Mouse (Mus musculus) granulocyte monocyte progenitor cell, adult 5-6 weeks (primary cell): ENCODE data around the gene Olfr1106. TPM values are rescaled to one million over a fixed set of nuclear protein-coding genes. Genes with fewer than 3 reads are reported as not detected.

Experiments
- ATAC-seq: replicated peaks from 2 replicates; pipeline ENCODE4 v1.8.0; 2016; ENCODE audit warnings: mild to moderate bottlenecking, moderate TSS enrichment, inconsistent platforms; ENCODE audit not compliant: poor library complexity, severe bottlenecking
- total RNA-seq, 2 experiments: library from RNA; stranded (forward) in 1 of 2; stranded (reverse) in 1 of 2; fragments of 200-712, 200-1000 nt in 1 of 2; fragments of >200 nt in 1 of 2; fragmentation: Nextera tagmentation in 1 of 2; gene quantifications; 2 replicates each; pipeline ENCODE4 v1.2.3; 2014 to 2017

Olfr1106 gene
- total RNA-seq (2014; fragmentation: Nextera tagmentation) (not detected in 2 replicates), total RNA-seq (2017) (not detected in 2 replicates)

DNA sequence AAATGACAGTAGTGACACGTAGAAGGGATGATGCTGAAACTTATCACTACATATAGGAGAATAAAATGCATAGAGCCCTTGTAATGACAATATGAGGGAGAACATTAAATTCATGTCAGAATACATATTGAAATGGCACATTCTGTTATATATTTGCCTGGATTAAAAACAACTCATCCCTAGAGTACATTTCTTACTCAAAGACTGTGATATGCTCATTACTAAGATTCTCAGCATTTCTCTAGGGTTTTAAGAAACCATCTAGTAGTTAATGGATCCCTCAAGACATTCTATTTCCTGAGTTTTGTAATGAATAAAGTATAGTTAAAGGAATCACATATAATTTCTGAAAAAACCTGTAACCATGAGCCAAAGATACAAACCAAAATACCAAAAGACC lies at the start of gene Olfr1106:
Olfr1106 (minus strand) TSS at position 101 of the 400 bp plus-strand sequence.
- no peak for ATAC-seq

DNA sequence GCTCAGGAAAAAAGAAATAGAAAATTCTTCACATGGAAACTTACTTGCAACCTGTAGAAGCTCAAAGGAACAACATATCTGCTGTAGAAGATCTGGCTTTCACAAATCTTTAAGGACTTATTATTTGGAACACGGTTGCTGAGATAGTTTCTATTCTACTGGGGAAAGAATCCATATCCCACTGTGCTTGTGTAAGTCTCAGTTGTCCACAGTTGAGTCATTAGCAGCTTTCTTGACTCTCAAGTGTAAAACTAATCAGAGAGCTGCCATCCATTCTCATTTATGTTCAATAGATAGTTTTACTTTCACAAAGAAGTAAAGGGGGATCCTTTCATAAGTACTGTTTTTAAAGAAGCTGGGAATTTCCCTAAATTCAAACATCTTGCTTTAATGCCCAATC lies 43.8 kb upstream of the Olfr1106 start, which contains the start of gene Olfr1109:
Olfr1109 (minus strand) TSS at position 101 of the 400 bp plus-strand sequence.
- ATAC-seq = no peak

DNA sequence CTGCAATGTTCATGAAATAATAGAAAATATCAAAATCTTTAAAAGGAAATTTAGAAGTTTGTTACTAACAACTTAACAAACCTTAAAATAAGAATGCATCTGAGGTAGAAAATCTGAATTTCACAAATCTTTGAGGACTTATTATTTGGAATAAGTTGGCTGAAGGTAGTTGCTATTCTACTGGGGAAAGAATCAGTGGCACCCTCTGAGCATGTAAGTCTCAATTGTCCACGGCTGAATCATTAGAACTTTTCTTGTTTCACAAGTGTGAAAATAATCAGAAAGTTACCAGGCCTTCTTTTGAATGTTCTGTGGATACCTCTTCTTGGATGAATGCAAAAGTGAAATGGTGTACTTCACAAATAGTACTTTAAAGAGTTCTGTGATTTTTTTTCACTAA lies 23.6 kb upstream of the Olfr1106 start, which contains the start of gene Olfr1107:
Olfr1107 (minus strand) TSS at position 101 of the 400 bp plus-strand sequence.
- no peak for ATAC-seq

DNA sequence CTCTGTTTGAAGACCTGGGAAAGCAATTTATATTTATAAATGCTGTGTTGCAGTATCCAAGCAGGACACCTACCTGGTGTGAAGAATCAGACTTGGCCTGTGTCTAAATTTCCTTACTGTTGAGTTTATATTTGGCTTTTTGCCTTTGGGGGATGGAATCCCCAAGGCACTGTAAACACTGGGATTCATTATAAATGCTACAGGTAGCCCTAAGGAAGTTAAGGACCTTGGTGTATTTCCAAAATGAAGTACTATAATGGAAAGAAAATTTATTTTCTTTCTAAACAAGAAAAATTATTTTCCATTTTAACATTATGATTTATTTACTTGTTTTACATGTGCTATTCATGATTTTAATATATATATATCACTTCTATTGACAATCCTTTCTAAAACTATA lies 15.6 kb downstream of the Olfr1106 start, which contains the start of gene Olfr1105:
Olfr1105 (minus strand) TSS at position 101 of the 400 bp plus-strand sequence.
- no peak for ATAC-seq

DNA sequence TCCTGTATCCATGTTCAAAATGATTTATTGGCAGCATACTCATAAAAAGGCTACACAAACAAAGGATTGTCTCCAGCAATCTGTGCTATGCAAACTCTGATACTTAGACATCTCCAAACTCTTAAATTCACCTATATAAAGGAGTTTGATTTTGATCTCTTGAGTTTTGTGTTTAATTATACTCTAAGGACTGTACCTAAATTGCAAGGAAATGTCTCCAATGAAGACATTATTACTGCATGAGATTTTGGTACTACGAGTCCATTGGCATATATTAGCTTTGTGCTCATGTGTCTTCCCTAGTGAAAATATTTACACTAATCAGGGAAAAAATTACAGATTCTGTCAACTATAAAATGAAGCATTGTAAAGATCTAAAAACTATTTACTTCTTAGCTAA lies 25.1 kb downstream of the Olfr1106 start, which contains the start of gene Olfr1104:
Olfr1104 (minus strand) TSS at position 101 of the 400 bp plus-strand sequence.
- no peak for ATAC-seq

DNA sequence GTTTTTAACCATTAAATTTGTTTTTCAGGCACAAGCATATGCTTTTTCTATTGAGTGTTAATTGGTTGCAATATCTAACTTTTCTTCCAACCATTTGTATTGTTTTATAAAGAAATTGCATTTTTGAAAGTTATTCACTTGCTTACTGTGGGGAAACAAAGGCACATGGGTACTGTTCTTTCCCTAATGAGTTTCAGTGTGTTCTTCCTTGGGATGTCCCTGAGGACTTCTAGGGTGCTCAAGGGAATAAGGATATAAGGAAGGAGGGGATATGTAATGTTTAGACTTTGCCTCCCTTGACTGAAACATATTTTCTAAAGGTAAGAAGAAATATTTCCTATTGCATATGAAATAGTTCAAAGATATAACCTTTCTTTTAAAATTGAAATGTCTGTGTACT lies 54.0 kb downstream of the Olfr1106 start, which contains the start of gene Olfr1102:
Olfr1102 (plus strand) TSS at position 301 of the 400 bp plus-strand sequence.
- no peak for ATAC-seq

Other genes starting within 250 kb of the Olfr1106 start
- not detected in 2 replicates for gene Olfr141, start 242.3 kb downstream of the Olfr1106 start, total RNA-seq (2014; fragmentation: Nextera tagmentation)
- not detected in 2 replicates for gene Olfr141, start 242.3 kb downstream of the Olfr1106 start, total RNA-seq (2017)
- gene Olfr1094, start 227.6 kb downstream of the Olfr1106 start, total RNA-seq (2014; fragmentation: Nextera tagmentation) = not detected in 2 replicates
- gene Olfr1094, start 227.6 kb downstream of the Olfr1106 start, total RNA-seq (2017) = not detected in 2 replicates
- gene Olfr1095, start 200.6 kb downstream of the Olfr1106 start, total RNA-seq (2014; fragmentation: Nextera tagmentation) = not detected in 2 replicates
- not detected in 2 replicates for gene Olfr1095, start 200.6 kb downstream of the Olfr1106 start, total RNA-seq (2017)
- gene Gm13723, start 177.5 kb downstream of the Olfr1106 start, total RNA-seq (2014; fragmentation: Nextera tagmentation) = not detected in 2 replicates
- not detected in 2 replicates for gene Gm13723, start 177.5 kb downstream of the Olfr1106 start, total RNA-seq (2017)
- not detected in 2 replicates for gene Olfr1097, start 160.1 kb downstream of the Olfr1106 start, total RNA-seq (2014; fragmentation: Nextera tagmentation)
- not detected in 2 replicates for gene Olfr1097, start 160.1 kb downstream of the Olfr1106 start, total RNA-seq (2017)
- gene Olfr1098, start 127.7 kb downstream of the Olfr1106 start, total RNA-seq (2014; fragmentation: Nextera tagmentation) = not detected in 2 replicates
- not detected in 2 replicates for gene Olfr1098, start 127.7 kb downstream of the Olfr1106 start, total RNA-seq (2017)
- gene Olfr1099, start 91.6 kb downstream of the Olfr1106 start, total RNA-seq (2014; fragmentation: Nextera tagmentation) = not detected in 2 replicates
- not detected in 2 replicates for gene Olfr1099, start 91.6 kb downstream of the Olfr1106 start, total RNA-seq (2017)
- not detected in 2 replicates for gene Olfr1100, start 72.3 kb downstream of the Olfr1106 start, total RNA-seq (2014; fragmentation: Nextera tagmentation)
- not detected in 2 replicates for gene Olfr1100, start 72.3 kb downstream of the Olfr1106 start, total RNA-seq (2017)
- not detected in 2 replicates for gene Olfr1101, start 61.1 kb downstream of the Olfr1106 start, total RNA-seq (2014; fragmentation: Nextera tagmentation)
- not detected in 2 replicates for gene Olfr1101, start 61.1 kb downstream of the Olfr1106 start, total RNA-seq (2017)
- gene Olfr1102, start 53.9 kb downstream of the Olfr1106 start, total RNA-seq (2014; fragmentation: Nextera tagmentation) = not detected in 2 replicates
- not detected in 2 replicates for gene Olfr1102, start 53.9 kb downstream of the Olfr1106 start, total RNA-seq (2017)
- not detected in 2 replicates for gene Olfr1104, start 25.2 kb downstream of the Olfr1106 start, total RNA-seq (2014; fragmentation: Nextera tagmentation)
- gene Olfr1104, start 25.2 kb downstream of the Olfr1106 start, total RNA-seq (2017) = not detected in 2 replicates
- not detected in 2 replicates for gene Olfr1105, start 15.7 kb downstream of the Olfr1106 start, total RNA-seq (2014; fragmentation: Nextera tagmentation)
- not detected in 2 replicates for gene Olfr1105, start 15.7 kb downstream of the Olfr1106 start, total RNA-seq (2017)
- gene Olfr1107, start 23.5 kb upstream of the Olfr1106 start, total RNA-seq (2014; fragmentation: Nextera tagmentation) = not detected in 2 replicates
- gene Olfr1107, start 23.5 kb upstream of the Olfr1106 start, total RNA-seq (2017) = not detected in 2 replicates
- gene Olfr1109, start 43.7 kb upstream of the Olfr1106 start, total RNA-seq (2014; fragmentation: Nextera tagmentation) = not detected in 2 replicates
- gene Olfr1109, start 43.7 kb upstream of the Olfr1106 start, total RNA-seq (2017) = not detected in 2 replicates
- gene Olfr259, start 62.3 kb upstream of the Olfr1106 start, total RNA-seq (2014; fragmentation: Nextera tagmentation) = not detected in 2 replicates
- not detected in 2 replicates for gene Olfr259, start 62.3 kb upstream of the Olfr1106 start, total RNA-seq (2017)
- gene Olfr1110, start 88.0 kb upstream of the Olfr1106 start, total RNA-seq (2014; fragmentation: Nextera tagmentation) = not detected in 2 replicates
- not detected in 2 replicates for gene Olfr1110, start 88.0 kb upstream of the Olfr1106 start, total RNA-seq (2017)
- gene Olfr1111, start 100.4 kb upstream of the Olfr1106 start, total RNA-seq (2014; fragmentation: Nextera tagmentation) = not detected in 2 replicates
- gene Olfr1111, start 100.4 kb upstream of the Olfr1106 start, total RNA-seq (2017) = not detected in 2 replicates
- not detected in 2 replicates for gene Olfr1112, start 135.5 kb upstream of the Olfr1106 start, total RNA-seq (2014; fragmentation: Nextera tagmentation)
- not detected in 2 replicates for gene Olfr1112, start 135.5 kb upstream of the Olfr1106 start, total RNA-seq (2017)
- not detected in 2 replicates for gene Olfr1113, start 156.7 kb upstream of the Olfr1106 start, total RNA-seq (2014; fragmentation: Nextera tagmentation)
- gene Olfr1113, start 156.7 kb upstream of the Olfr1106 start, total RNA-seq (2017) = not detected in 2 replicates
- gene Olfr1115, start 195.7 kb upstream of the Olfr1106 start, total RNA-seq (2014; fragmentation: Nextera tagmentation) = not detected in 2 replicates
- not detected in 2 replicates for gene Olfr1115, start 195.7 kb upstream of the Olfr1106 start, total RNA-seq (2017)
- gene Olfr1116, start 215.3 kb upstream of the Olfr1106 start, total RNA-seq (2014; fragmentation: Nextera tagmentation) = not detected in 2 replicates
- not detected in 2 replicates for gene Olfr1116, start 215.3 kb upstream of the Olfr1106 start, total RNA-seq (2017)